ENCODE assay signal across 9 mouse cellular contexts in genomic region chr5:33589221-33589888, GRCm38 (mm10). TPM values are rescaled to one million over a fixed set of nuclear protein-coding genes. Genes with fewer than 3 reads are reported as not detected.
DNase-seq lines count a peak whose midpoint lies in the region; ATAC-seq and TF ChIP-seq lines count a peak whose summit lies in the region.
"Had no signal": no experiment of that assay in that cellular context is flagged by ENCODE, and none has a peak within 500 bp of the region (broad histone marks: within the 10 kb centered on the region; RNA-seq: fewer than 3 reads in every experiment).

No protein-coding gene starts in this region.

- no peaks in the 10 kb centered on the region for H3K27me3 ChIP-seq in kidney, postnatal 0 days (ENCODE audit: insufficient read depth, low read length)
- H3K27me3 ChIP-seq in liver, embryonic 11.5 days (replicated peaks; ENCODE audit: control insufficient read depth, insufficient read depth, low read length) = no peaks in the 10 kb centered on the region
- no peaks in the 10 kb centered on the region for H3K27me3 ChIP-seq in neural tube, embryonic 14.5 days (ENCODE audit: control insufficient read depth, insufficient read depth, low read length)
- no peaks in the 10 kb centered on the region for H3K27me3 ChIP-seq in testis, adult 2 months (ENCODE audit: control insufficient read depth, insufficient read depth, low read length)

- no peak overlapping the region for H3K9ac ChIP-seq in kidney, postnatal 0 days (ENCODE audit: low read depth, low read length)
- no peak overlapping the region for H3K9ac ChIP-seq in liver, embryonic 11.5 days (ENCODE audit: low read depth, low read length)
- H3K9ac ChIP-seq in neural tube, embryonic 14.5 days (replicated peaks; ENCODE audit: low read depth, low read length) = no peak overlapping the region

- peak; percentile 65 for ATAC-seq in kidney, postnatal 0 days (replicated peaks; ENCODE audit: low FRiP score, low read depth)
- ATAC-seq in liver, embryonic 11.5 days (replicated peaks; ENCODE audit: low FRiP score) = no peak
- peak; percentile 71; the same call in 1 of the 2 replicates for ATAC-seq in neural tube, embryonic 14.5 days (ENCODE audit: low read depth)

- no peak overlapping the region for H3K27ac ChIP-seq in kidney, postnatal 0 days
- H3K27ac ChIP-seq in liver, embryonic 11.5 days (ENCODE audit: low read depth, low read length) = no peak overlapping the region
- H3K27ac ChIP-seq in neural tube, embryonic 14.5 days (ENCODE audit: low read depth, low read length) = no peak overlapping the region
- H3K27ac ChIP-seq in testis, adult 2 months (ENCODE audit: control insufficient read depth, insufficient read depth, low read depth, low read length) = no peak overlapping the region

- WGBS in kidney, postnatal 0 days = 63% methylated on average over 5 of the region's 5 CpGs
- 66% methylated on average over 5 of the region's 5 CpGs for WGBS in liver, embryonic 11.5 days
- 71% methylated on average over 5 of the region's 5 CpGs for WGBS in neural tube, embryonic 14.5 days

- TF ChIP-seq POLR2A in testis, adult 2 months (IDR thresholded peaks at IDR 0.05; ENCODE audit: control insufficient read depth, low read depth, low read length) = no peak

- TF ChIP-seq CTCF in kidney, postnatal 0 days (IDR thresholded peaks at IDR 0.05; ENCODE audit: low read depth) = peak; percentile 96
- TF ChIP-seq CTCF in testis, adult 2 months (IDR thresholded peaks at IDR 0.05; ENCODE audit: control insufficient read depth, insufficient read depth, insufficient replicate concordance, low read depth, low read length) = peak; percentile 97

- DNase-seq in 416B (ENCODE audit: low read depth) = peak; percentile 76
- peak; percentile 71 to 73 for DNase-seq in adrenal gland, adult 18-20 months (ENCODE audit: low spot score in 2 of 2)
- DNase-seq in embryo, embryonic 10 days (ENCODE audit: low spot score) = peak; percentile 89
- DNase-seq in gastrocnemius, postnatal 14 days = peak; percentile 70
- DNase-seq in kidney, postnatal 0 days (ENCODE audit: low spot score) = peak; percentile 77
- peak; percentile 49 for DNase-seq in liver, embryonic 11.5 days (ENCODE audit: low spot score)

- no peak overlapping the region for H3K4me2 ChIP-seq in kidney, postnatal 0 days (ENCODE audit: low read length)
- no peak overlapping the region for H3K4me2 ChIP-seq in liver, embryonic 11.5 days
- no peak overlapping the region for H3K4me2 ChIP-seq in neural tube, embryonic 14.5 days (ENCODE audit: low read depth, low read length)

- no peaks in the 10 kb centered on the region for H3K36me3 ChIP-seq in kidney, postnatal 0 days (ENCODE audit: insufficient read depth, low read length)
- no peaks in the 10 kb centered on the region for H3K36me3 ChIP-seq in liver, embryonic 11.5 days (ENCODE audit: control insufficient read depth, insufficient read depth, low read length)
- no peaks in the 10 kb centered on the region for H3K36me3 ChIP-seq in neural tube, embryonic 14.5 days (ENCODE audit: control insufficient read depth, insufficient read depth, low read length)
- H3K36me3 ChIP-seq in testis, adult 2 months (ENCODE audit: control insufficient read depth, insufficient read depth, low read length) = no peaks in the 10 kb centered on the region

- H3K4me1 ChIP-seq in kidney, postnatal 0 days (replicated peaks; ENCODE audit: insufficient read depth, low read length) = no peaks in the 10 kb centered on the region
- no peaks in the 10 kb centered on the region for H3K4me1 ChIP-seq in liver, embryonic 11.5 days (replicated peaks; ENCODE audit: control insufficient read depth, insufficient read depth, low read length)
- no peaks in the 10 kb centered on the region for H3K4me1 ChIP-seq in neural tube, embryonic 14.5 days (ENCODE audit: control insufficient read depth, insufficient read depth, low read length)
- no peaks in the 10 kb centered on the region for H3K4me1 ChIP-seq in testis, adult 2 months (ENCODE audit: control insufficient read depth, insufficient read depth, low read length)

- intact Hi-C loops in gastrocnemius, postnatal 14 days (cut with DNase I; ENCODE audit: low total_unique reads) = loop anchor here (2.0 to 5.0 kb wide), 2 partner anchors 47 to 193 kb away; no protein-coding TSS in a partner anchor

- H3K9me3 ChIP-seq in kidney, postnatal 0 days (replicated peaks; ENCODE audit: low read length) = no peaks in the 10 kb centered on the region
- H3K9me3 ChIP-seq in liver, embryonic 11.5 days (ENCODE audit: control insufficient read depth, low read length) = no peaks in the 10 kb centered on the region
- H3K9me3 ChIP-seq in neural tube, embryonic 14.5 days (ENCODE audit: control insufficient read depth, low read length) = no peaks in the 10 kb centered on the region

- H3K4me3 ChIP-seq in kidney, postnatal 0 days (replicated peaks; ENCODE audit: low read depth, low read length) = no peak overlapping the region
- no peak overlapping the region for H3K4me3 ChIP-seq in liver, embryonic 11.5 days (ENCODE audit: low read depth, low read length)
- no peak overlapping the region for H3K4me3 ChIP-seq in neural tube, embryonic 14.5 days (ENCODE audit: low read depth, low read length)
- no peak overlapping the region for H3K4me3 ChIP-seq in testis, adult 2 months (ENCODE audit: control insufficient read depth, low read depth, low read length)
- H3K4me3 ChIP-seq: erythroblast, embryonic 14.5 days had no signal

RNA-seq across cellular contexts. Expression of gene Fam53a, which starts 40.1 kb away (rescaled TPM):
- 10 to 100 TPM; 24.5 to 28.2 TPM for total RNA-seq in adrenal gland, adult 18-20 months (2021)
- 10 to 100 TPM; 52.5 to 57.0 TPM for total RNA-seq in gastrocnemius, postnatal 14 days (2021)
- 55.7 and 58.1 TPM in 2 replicates for polyA plus RNA-seq in kidney, postnatal 0 days (2015; fragmentation: Nextera tagmentation; extraction: Ambion mirVana)
- 62.5 and 63.6 TPM in 2 replicates for polyA plus RNA-seq in liver, embryonic 11.5 days (2014; fragmentation: Nextera tagmentation; extraction: Ambion mirVana)
- polyA plus RNA-seq in neural tube, embryonic 14.5 days (2014; fragmentation: Nextera tagmentation; extraction: Ambion mirVana) = 26.8 and 35.0 TPM in 2 replicates
- 16.4 and 17.6 TPM in 2 replicates for polyA plus RNA-seq in testis, adult 2 months (2012; rRNA removed)

RNA-seq across cellular contexts. Expression of gene Gm9903, which starts 40.4 kb away (rescaled TPM):
- total RNA-seq in adrenal gland, adult 18-20 months (2021) = under 1 TPM; 0.17 to 0.22 TPM
- total RNA-seq in gastrocnemius, postnatal 14 days (2021) = 1 to 10 TPM in 1 of 2 experiments, under 1 TPM in 1; 0.62 to 1.0 TPM
- polyA plus RNA-seq in kidney, postnatal 0 days (2015; fragmentation: Nextera tagmentation; extraction: Ambion mirVana) = 0.64 and 0.68 TPM in 2 replicates
- 0.22 and 0.27 TPM in 2 replicates for polyA plus RNA-seq in liver, embryonic 11.5 days (2014; fragmentation: Nextera tagmentation; extraction: Ambion mirVana)
- 0.60 and 0.89 TPM in 2 replicates for polyA plus RNA-seq in neural tube, embryonic 14.5 days (2014; fragmentation: Nextera tagmentation; extraction: Ambion mirVana)
- 23.7 and 24.9 TPM in 2 replicates for polyA plus RNA-seq in testis, adult 2 months (2012; rRNA removed)
- polyA plus RNA-seq: erythroblast, embryonic 14.5 days had no signal

Comparison
In these comparisons a context has a peak if more than half of its experiments do, and no peak if none do; other contexts are left out.
1. RNA of gene Gm9903, which starts 40.4 kb away (polyA plus RNA-seq): 23.7 to 24.9 TPM in testis, adult 2 months; 0.64 to 0.68 TPM in kidney, postnatal 0 days, 0.60 to 0.89 TPM in neural tube, embryonic 14.5 days and 0.22 to 0.27 TPM in liver, embryonic 11.5 days; every median in the first group is over 10 times any median in the second.
2. Peak in every context shown above with its lines, with median percentiles within 50 percentile points of each other: DNase-seq.